Mouse (Mus musculus): ENCODE measurements around the gene Slc35a2.
"Not testable (repeated sequence)": the region's sequence is repeated elsewhere in the genome, so short reads cannot be mapped to it uniquely, and the experiment has no call there.

Slc35a2 gene

DNA sequence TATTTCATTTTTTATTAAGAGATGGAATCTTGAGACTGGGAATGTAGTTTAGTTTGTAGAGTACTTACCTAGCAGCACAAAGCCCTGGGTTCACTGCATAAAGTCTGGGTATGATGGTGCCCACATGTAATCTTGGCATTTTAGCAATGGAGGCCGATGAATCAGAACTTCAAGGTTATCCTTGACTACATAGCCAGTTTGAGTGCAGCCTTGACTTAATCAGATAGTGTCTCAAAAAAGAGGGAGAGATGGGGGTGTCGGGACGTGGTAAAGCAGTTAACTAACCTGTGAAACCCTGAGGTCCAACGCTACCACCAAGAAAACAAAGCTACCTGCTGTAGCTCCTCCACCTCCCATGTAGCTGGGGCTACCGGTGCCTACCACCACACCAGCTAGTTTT is 20.6 kb downstream of the Slc35a2 start:
- DNase-seq (ENCODE audit: low read depth in 1 of 2, low spot score in 2 of 2) = no peak

GRCm38 (mm10) chrX:7907735-7908134 is 23.9 kb downstream of the Slc35a2 start, which contains the start of gene Gm10491:
Gene Gm10491 (minus strand): TSS chrX:7907835.
- no peak for DNase-seq (ENCODE audit: low read depth in 1 of 2, low spot score in 2 of 2)

DNA sequence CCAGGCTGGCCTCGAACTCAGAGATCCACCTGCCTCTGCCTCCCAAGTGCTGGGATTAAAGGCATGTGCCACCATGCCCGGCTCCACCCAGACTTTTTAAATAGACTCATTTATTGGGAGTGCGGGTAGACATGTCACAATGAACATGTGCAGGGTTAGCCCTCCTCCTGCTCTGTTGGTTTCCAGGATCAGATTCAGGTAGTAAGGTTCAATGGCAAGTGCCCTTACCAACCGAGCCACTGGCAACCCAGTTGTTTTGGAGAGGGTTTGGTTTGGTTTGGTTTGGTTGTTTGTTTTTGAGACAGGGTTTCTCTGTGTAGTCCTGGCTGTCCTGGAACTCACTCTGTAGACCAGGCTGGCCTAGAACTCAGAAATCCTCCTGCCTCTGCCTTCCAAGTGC is 25.4 kb downstream of the Slc35a2 start, which contains the start of gene Gm10490:
Gm10490 (plus strand) TSS at position 301 of the 400 bp plus-strand sequence.
- not testable (repeated sequence) for DNase-seq (ENCODE audit: low read depth in 1 of 2, low spot score in 2 of 2)

DNA sequence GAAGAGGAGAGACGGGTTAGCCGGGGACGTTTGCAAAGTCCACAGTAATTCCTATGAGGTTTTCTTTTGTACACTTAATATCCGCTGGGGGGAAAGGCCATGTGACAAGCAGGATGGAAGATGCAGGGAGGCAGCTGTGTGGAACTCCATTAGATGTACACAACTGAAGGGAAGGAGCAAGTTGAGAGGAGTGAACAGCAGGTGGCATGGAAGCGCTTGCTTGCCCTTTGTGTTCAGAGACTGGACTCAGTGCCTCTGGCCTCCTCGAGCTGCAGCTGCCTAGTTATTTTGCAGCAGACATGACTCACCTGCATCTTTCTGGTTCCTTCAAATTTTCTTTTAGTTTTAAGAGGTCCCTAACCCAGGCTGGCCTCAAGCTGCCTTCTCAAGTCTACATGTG is 26.6 kb downstream of the Slc35a2 start:
- DNase-seq (ENCODE audit: low read depth in 1 of 2, low spot score in 2 of 2) = no peak

- DNase-seq (ENCODE audit: low read depth in 1 of 2, low spot score in 2 of 2) = peak in 1 of 2 experiments; percentile 26
These were observed 31.8 kb downstream of the Slc35a2 start for GRCm38 (mm10) chrX:7915669-7916068.

DNA sequence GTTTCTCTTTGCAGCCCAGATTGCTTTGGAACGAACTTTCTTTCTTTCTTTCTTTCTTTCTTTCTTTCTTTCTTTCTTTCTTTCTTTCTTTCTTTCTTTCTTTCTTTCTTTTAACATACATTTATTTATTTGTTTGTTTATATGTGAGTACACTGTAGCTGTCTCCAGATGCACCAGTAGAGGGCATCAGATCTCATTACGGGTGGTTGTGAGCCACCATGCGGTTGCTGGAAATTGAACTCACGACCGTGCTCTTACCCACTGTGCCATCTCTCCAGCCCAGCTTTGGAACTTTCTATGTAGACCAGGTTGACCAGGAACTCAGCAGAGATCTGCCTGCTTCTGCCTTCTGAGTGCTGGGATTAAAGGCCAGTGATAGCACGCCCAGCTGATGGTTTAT is 34.1 kb downstream of the Slc35a2 start:
- not testable (repeated sequence) for DNase-seq (ENCODE audit: low read depth in 1 of 2, low spot score in 2 of 2)

GRCm38 (mm10) chrX:7919601-7920383 is 36.0 kb downstream of the Slc35a2 start, which contains the start of gene Pcsk1n:
Gene Pcsk1n (plus strand): TSS chrX:7919822.
- DNase-seq (ENCODE audit: low read depth in 1 of 2, low spot score in 2 of 2) = no peak

DNA sequence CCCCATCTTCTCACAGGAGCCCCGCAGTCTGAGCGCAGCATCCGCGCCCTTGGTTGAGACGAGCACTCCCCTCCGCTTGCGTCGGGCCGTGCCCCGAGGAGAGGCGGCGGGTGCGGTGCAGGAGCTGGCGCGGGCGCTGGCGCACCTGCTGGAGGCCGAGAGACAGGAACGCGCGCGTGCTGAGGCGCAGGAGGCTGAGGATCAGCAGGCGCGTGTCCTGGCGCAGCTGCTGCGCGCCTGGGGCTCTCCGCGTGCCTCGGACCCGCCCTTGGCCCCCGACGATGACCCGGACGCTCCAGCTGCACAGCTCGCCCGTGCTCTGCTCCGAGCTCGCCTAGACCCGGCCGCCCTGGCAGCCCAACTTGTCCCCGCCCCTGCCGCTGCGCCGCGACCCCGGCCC is 38.2 kb downstream of the Slc35a2 start:
- no peak for DNase-seq (ENCODE audit: low read depth in 1 of 2, low spot score in 2 of 2)

GRCm38 (mm10) chrX:7926266-7926665 is 42.4 kb downstream of the Slc35a2 start:
- DNase-seq (ENCODE audit: low read depth in 1 of 2, low spot score in 2 of 2) = no peak

- DNase-seq (ENCODE audit: low read depth in 1 of 2, low spot score in 2 of 2) = no peak
These were observed 43.3 kb downstream of the Slc35a2 start for GRCm38 (mm10) chrX:7927116-7927515.

DNA sequence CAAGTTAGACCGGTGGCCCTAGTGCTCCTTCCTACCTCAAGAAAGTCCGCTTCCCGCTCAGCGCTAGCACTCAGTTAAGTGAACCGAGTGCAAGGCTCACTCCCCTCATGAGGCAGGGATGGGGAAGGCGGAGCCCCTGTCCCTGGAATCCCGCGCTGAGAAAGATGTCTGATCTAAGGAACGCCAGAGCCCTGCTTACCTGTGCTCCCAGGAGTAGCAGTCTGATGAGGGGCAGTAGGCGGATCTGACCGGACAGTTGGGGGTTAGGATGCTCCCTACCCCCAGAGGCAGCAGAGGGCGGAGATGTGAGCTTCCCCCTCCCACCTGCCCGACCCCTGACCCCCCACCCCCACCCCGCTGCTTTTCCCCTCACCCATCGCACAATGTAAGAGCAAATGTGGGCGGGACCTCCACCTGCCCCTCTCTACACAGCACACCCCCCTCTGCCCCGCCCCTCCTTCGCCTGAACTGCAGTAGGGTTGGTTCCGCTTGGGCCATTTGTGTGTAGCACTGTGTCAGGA is 44.5 kb downstream of the Slc35a2 start, which contains the start of gene Eras:
Eras (minus strand) TSS at position 338 of the 521 bp plus-strand sequence.
- no peak for DNase-seq (ENCODE audit: low read depth in 1 of 2, low spot score in 2 of 2)

GRCm38 (mm10) chrX:7936874-7937273 is 53.0 kb downstream of the Slc35a2 start:
- DNase-seq (ENCODE audit: low read depth in 1 of 2, low spot score in 2 of 2) = no peak

DNA sequence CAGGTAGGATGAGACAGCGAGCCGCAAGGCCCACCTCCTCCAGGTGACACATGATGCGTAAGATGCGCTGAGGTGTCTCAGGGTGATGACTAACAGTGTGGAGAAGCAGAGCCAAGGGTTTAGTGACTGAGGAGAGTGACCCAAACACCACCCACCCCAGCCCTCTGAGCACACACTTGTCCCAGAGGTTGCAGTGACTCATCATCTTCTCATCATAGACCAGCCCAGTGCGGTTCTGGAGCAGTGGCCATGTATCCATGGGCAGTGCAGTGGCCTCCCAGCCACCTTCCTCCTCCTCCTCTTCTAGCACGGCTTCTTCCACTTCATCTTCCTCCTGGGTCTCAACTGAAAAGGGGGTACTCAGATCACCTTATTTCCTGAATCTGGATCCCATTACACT is 53.8 kb downstream of the Slc35a2 start:
- DNase-seq (ENCODE audit: low read depth in 1 of 2, low spot score in 2 of 2) = no peak
